Mouse (Mus musculus): ENCODE data around the gene Sptan1.

- TF ChIP-seq CTCF (IDR thresholded peaks at IDR 0.05; ENCODE audit: extremely low read depth, insufficient read depth, low read length) (no peak), POLR2A (IDR thresholded peaks at IDR 0.05; ENCODE audit: extremely low read depth, insufficient read depth, low read length) (no peak)
Measured at GRCm38 (mm10) chr2:29922011-29922410, 43.3 kb upstream of the Sptan1 start.

All from cortical plate, adult 2 months (tissue).